Comparison of ENCODE assay signal across 22 mouse cellular contexts in the genomic region with DNA sequence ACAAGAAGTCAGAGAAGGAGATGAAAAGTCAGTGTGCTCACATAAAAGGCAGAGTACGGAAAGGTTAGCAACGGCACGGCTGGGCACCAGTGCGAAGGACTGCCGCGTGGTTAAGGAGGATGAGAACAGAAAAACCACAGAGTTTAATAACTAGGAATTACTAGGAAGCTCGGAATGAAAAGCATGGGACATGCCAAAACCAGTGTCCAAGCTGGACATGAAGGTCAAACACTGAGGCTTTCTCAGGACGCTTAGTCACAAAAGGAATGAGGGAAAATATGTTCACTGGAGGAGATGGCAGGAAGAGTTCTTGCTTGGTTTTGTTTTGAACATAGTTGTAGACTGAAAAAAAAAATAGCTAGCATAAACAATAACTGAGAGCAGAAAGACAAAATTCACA. TPM values are rescaled to one million over a fixed set of nuclear protein-coding genes. Genes with fewer than 3 reads are reported as not detected.
"Had no signal": no experiment of that assay in that cellular context is flagged by ENCODE, and none has a peak within 500 bp of the region (broad histone marks: within the 10 kb centered on the region; RNA-seq: fewer than 3 reads in every experiment).

No protein-coding gene starts in this region.

- H3K36me3 ChIP-seq: limb, embryonic 10.5 days; liver, embryonic 12.5 days; lung, embryonic 15.5 days; midbrain, embryonic 15.5 days; neural tube, embryonic 13.5 days; stomach, embryonic 15.5 days had no signal

- H3K4me1 ChIP-seq: limb, embryonic 10.5 days; liver, embryonic 12.5 days; lung, embryonic 15.5 days; megakaryocyte, embryonic 14.5 days; midbrain, embryonic 15.5 days; neural tube, embryonic 13.5 days; stomach, embryonic 15.5 days had no signal

- H3K4me2 ChIP-seq: liver, embryonic 12.5 days; lung, embryonic 15.5 days; midbrain, embryonic 11.5 days; midbrain, embryonic 15.5 days; neural tube, embryonic 13.5 days; stomach, embryonic 15.5 days had no signal

- ATAC-seq: inflammation-experienced regulatory T-cells, adult 6 months; intestine, postnatal 0 days; liver, embryonic 12.5 days; midbrain, embryonic 15.5 days had no signal

- H3K27ac ChIP-seq: layer of hippocampus, adult 2 months; limb, embryonic 10.5 days; liver, embryonic 12.5 days; lung, embryonic 15.5 days; macrophage; midbrain, embryonic 15.5 days; neural tube, embryonic 13.5 days; stomach, embryonic 15.5 days had no signal

- H3K4me3 ChIP-seq: layer of hippocampus, adult 2 months; limb, embryonic 10.5 days; liver, embryonic 12.5 days; lung, embryonic 15.5 days; megakaryocyte, embryonic 14.5 days; midbrain, embryonic 15.5 days; neural tube, embryonic 13.5 days; stomach, embryonic 15.5 days had no signal

- H3K9ac ChIP-seq: liver, embryonic 12.5 days; lung, embryonic 15.5 days; midbrain, embryonic 15.5 days; neural tube, embryonic 13.5 days; stomach, embryonic 15.5 days had no signal

- H3K27me3 ChIP-seq: liver, embryonic 12.5 days; lung, embryonic 15.5 days; megakaryocyte, embryonic 14.5 days; midbrain, embryonic 15.5 days; neural tube, embryonic 13.5 days; stomach, embryonic 15.5 days had no signal

- H3K9me3 ChIP-seq: limb, embryonic 10.5 days; liver, embryonic 12.5 days; lung, embryonic 15.5 days; midbrain, embryonic 15.5 days; neural tube, embryonic 13.5 days; stomach, embryonic 15.5 days had no signal

- DNase-seq: kidney, adult 8-10 months; kidney, postnatal 4 days; retina, postnatal 1 day; thymus, adult 2 months; thymus, postnatal 25 days had no signal

RNA-seq across cellular contexts. Expression of a gene that starts 32.7 kb away (rescaled TPM):
- total RNA-seq: monocyte, adult 5-6 weeks had no signal
- polyA plus RNA-seq: inflammation-experienced regulatory T-cells, adult 6 months; intestine, postnatal 0 days; kidney, embryonic 16.5 days; limb, embryonic 10.5 days; liver, embryonic 12.5 days; liver, embryonic 16.5 days; lung, embryonic 15.5 days; macrophage; midbrain, embryonic 11.5 days; midbrain, embryonic 15.5 days; neural tube, embryonic 13.5 days; spleen, adult 2 months; stomach, embryonic 15.5 days; thymus, adult 2 months; urinary bladder, adult 2 months had no signal
